Mouse (Mus musculus) forebrain, embryonic 16.5 days (tissue): ENCODE measurements around the gene Lgr6. TPM values are rescaled to one million over a fixed set of nuclear protein-coding genes. Genes with fewer than 3 reads are reported as not detected.

ENCODE experiments used
- ATAC-seq: fragments of 200-750 bp; cut with Nextera tagmentation; 2 replicates; pipeline ENCODE4 v1.8.0; 2017; ENCODE audit warnings: mild to moderate bottlenecking, moderate library complexity
- H3K27ac ChIP-seq: fragments of 300-500 bp; sonication (generic); 2 replicates; pipeline ENCODE4 v1.5.1; 2014; ENCODE audit warnings: low read length, control low read depth
- H3K27me3 ChIP-seq: fragments of 300-500 bp; sonication (generic); replicated peaks from 2 replicates; pipeline ENCODE4 v1.6.1; 2014; ENCODE audit warnings: low read length; ENCODE audit not compliant: control insufficient read depth, insufficient read depth
- H3K36me3 ChIP-seq: fragments of 300-500 bp; sonication (generic); 2 replicates; pipeline ENCODE4 v1.6.1; 2014; ENCODE audit not compliant: control insufficient read depth, insufficient read depth
- H3K4me1 ChIP-seq: fragments of 300-500 bp; sonication (generic); replicated peaks from 2 replicates; pipeline ENCODE4 v1.6.1; 2014; ENCODE audit warnings: low read length; ENCODE audit not compliant: control insufficient read depth, insufficient read depth
- H3K4me2 ChIP-seq: fragments of 300-500 bp; sonication (generic); 2 replicates; pipeline ENCODE4 v1.6.1; 2014; ENCODE audit warnings: mild to moderate bottlenecking, low read length, control low read depth
- H3K4me3 ChIP-seq: fragments of 300-500 bp; sonication (generic); replicated peaks from 2 replicates; pipeline ENCODE4 v1.5.1; 2014; ENCODE audit warnings: mild to moderate bottlenecking, low read length, control low read depth
- H3K9ac ChIP-seq: fragments of 300-500 bp; sonication (generic); replicated peaks from 2 replicates; pipeline ENCODE4 v1.6.1; 2014; ENCODE audit warnings: low read depth, low read length, control low read depth
- H3K9me3 ChIP-seq: fragments of 300-500 bp; sonication (generic); 2 replicates; pipeline ENCODE4 v1.6.1; 2016; ENCODE audit warnings: low read length; ENCODE audit not compliant: control insufficient read depth
- WGBS: fragments of 180-500 bp; shearing (Covaris S2); extraction: QIAGEN DNeasy Blood & Tissue Kit; methylation state at CpG from one replicate; pipeline ENCODE4 v1.1.7; 2014; 5-methylcytosine and 5-hydroxymethylcytosine counted together
- polyA plus RNA-seq: library from polyadenylated mRNA; unstranded; fragments of >200 nt; fragmentation: Nextera tagmentation; extraction: Ambion mirVana; gene quantifications from 2 replicates; pipeline ENCODE4 v1.2.1, GENCODE M21; 2015

Gene Lgr6
- polyA plus RNA-seq, 1 experiment from 2014 or later = 0.60 TPM

- no peak overlapping the region for H3K9ac ChIP-seq
- H3K36me3 ChIP-seq = no peaks in the 10 kb centered on the region
- peaks cover 14% of the 10 kb centered on the region for H3K27me3 ChIP-seq
- peaks cover 8% of the 10 kb centered on the region for H3K4me1 ChIP-seq
- ATAC-seq = no peak
- no peak overlapping the region for H3K27ac ChIP-seq
- no peak overlapping the region for H3K4me3 ChIP-seq
- WGBS = 19% methylated on average over 6 of the region's 6 CpGs
- no peak overlapping the region for H3K4me2 ChIP-seq
- no peaks in the 10 kb centered on the region for H3K9me3 ChIP-seq
Observed at GRCm38 (mm10) chr1:135110075-135110474, 5.0 kb upstream of the Lgr6 start.

GRCm38 (mm10) chr1:135108611-135109010 is 3.5 kb upstream of the Lgr6 start:
- no peaks in the 10 kb centered on the region for H3K36me3 ChIP-seq
- peaks cover 28% of the 10 kb centered on the region for H3K27me3 ChIP-seq
- 40% methylated on average over 6 of the region's 6 CpGs for WGBS
- no peak overlapping the region for H3K27ac ChIP-seq
- H3K9ac ChIP-seq = no peak overlapping the region
- H3K4me2 ChIP-seq = no peak overlapping the region
- no peak for ATAC-seq
- H3K4me3 ChIP-seq = no peak overlapping the region
- H3K9me3 ChIP-seq = no peaks in the 10 kb centered on the region
- H3K4me1 ChIP-seq = peaks cover 11% of the 10 kb centered on the region

GRCm38 (mm10) chr1:135105951-135106350 is 875 bp upstream of the Lgr6 start:
- 0% methylated on average over 8 of the region's 8 CpGs for WGBS
- Histone ChIP-seq H3K4me3 (no peak overlapping the region), H3K9me3 (no peaks in the 10 kb centered on the region), H3K4me1 (peaks cover 11% of the 10 kb centered on the region), H3K27me3 (peaks cover 29% of the 10 kb centered on the region), H3K9ac (no peak overlapping the region), H3K4me2 (no peak overlapping the region), H3K27ac (no peak overlapping the region), H3K36me3 (no peaks in the 10 kb centered on the region)
- ATAC-seq = no peak

GRCm38 (mm10) chr1:135100400-135100799 is 4.7 kb downstream of the Lgr6 start:
- no peak for ATAC-seq
- Histone ChIP-seq H3K4me3 (no peak overlapping the region), H3K9me3 (no peaks in the 10 kb centered on the region), H3K27ac (no peak overlapping the region), H3K4me1 (peaks cover 10% of the 10 kb centered on the region), H3K4me2 (no peak overlapping the region), H3K9ac (no peak overlapping the region), H3K36me3 (no peaks in the 10 kb centered on the region), H3K27me3 (peaks cover 16% of the 10 kb centered on the region)
- WGBS = 46% methylated on average over 7 of the region's 7 CpGs

- ATAC-seq = no peak
- WGBS = 71% methylated on average over 7 of the region's 7 CpGs
- no peak overlapping the region for H3K27ac ChIP-seq
Observed at GRCm38 (mm10) chr1:135098441-135098840, 6.6 kb downstream of the Lgr6 start.

GRCm38 (mm10) chr1:135097441-135097840 is 7.6 kb downstream of the Lgr6 start:
- Histone ChIP-seq H3K9me3 (no peaks in the 10 kb centered on the region), H3K36me3 (no peaks in the 10 kb centered on the region), H3K4me1 (peaks cover 4% of the 10 kb centered on the region), H3K4me3 (no peak overlapping the region), H3K4me2 (no peak overlapping the region), H3K9ac (no peak overlapping the region), H3K27me3 (no peaks in the 10 kb centered on the region), H3K27ac (no peak overlapping the region)
- 91% methylated on average over 6 of the region's 6 CpGs for WGBS
- no peak for ATAC-seq

More at GRCm38 (mm10) chr1:135098441-135098840, 6.6 kb downstream of the Lgr6 start:
- no peak overlapping the region for H3K9ac ChIP-seq
- peaks cover 4% of the 10 kb centered on the region for H3K4me1 ChIP-seq
- H3K9me3 ChIP-seq = no peaks in the 10 kb centered on the region
- no peaks in the 10 kb centered on the region for H3K36me3 ChIP-seq
- H3K4me2 ChIP-seq = no peak overlapping the region
- no peak overlapping the region for H3K4me3 ChIP-seq
- no peaks in the 10 kb centered on the region for H3K27me3 ChIP-seq

GRCm38 (mm10) chr1:135096312-135096711 is 8.8 kb downstream of the Lgr6 start:
- 61% methylated on average over 11 of the region's 11 CpGs for WGBS
- ATAC-seq = no peak
- peaks cover 4% of the 10 kb centered on the region for H3K4me1 ChIP-seq

GRCm38 (mm10) chr1:135095189-135095588 is 9.9 kb downstream of the Lgr6 start:
- Histone ChIP-seq H3K9me3 (no peaks in the 10 kb centered on the region), H3K27ac (no peak overlapping the region), H3K4me3 (no peak overlapping the region), H3K9ac (no peak overlapping the region), H3K36me3 (no peaks in the 10 kb centered on the region), H3K27me3 (no peaks in the 10 kb centered on the region), H3K4me1 (peaks cover 4% of the 10 kb centered on the region), H3K4me2 (no peak overlapping the region)
- 71% methylated on average over 7 of the region's 7 CpGs for WGBS
- no peak for ATAC-seq

More at GRCm38 (mm10) chr1:135096312-135096711, 8.8 kb downstream of the Lgr6 start:
- Histone ChIP-seq H3K36me3 (no peaks in the 10 kb centered on the region), H3K9ac (no peak overlapping the region), H3K9me3 (no peaks in the 10 kb centered on the region), H3K27ac (no peak overlapping the region), H3K4me2 (no peak overlapping the region), H3K4me3 (no peak overlapping the region), H3K27me3 (no peaks in the 10 kb centered on the region)

GRCm38 (mm10) chr1:135094723-135095122 is 10.4 kb downstream of the Lgr6 start:
- ATAC-seq = no peak
- H3K4me1 ChIP-seq = peaks cover 4% of the 10 kb centered on the region
- H3K36me3 ChIP-seq = no peaks in the 10 kb centered on the region
- no peak overlapping the region for H3K4me2 ChIP-seq
- no peaks in the 10 kb centered on the region for H3K27me3 ChIP-seq
- 77% methylated on average over 7 of the region's 7 CpGs for WGBS
- no peak overlapping the region for H3K9ac ChIP-seq
- no peak overlapping the region for H3K27ac ChIP-seq
- H3K9me3 ChIP-seq = no peaks in the 10 kb centered on the region
- H3K4me3 ChIP-seq = no peak overlapping the region

- no peaks in the 10 kb centered on the region; the same call in 1 of the 2 replicates for H3K27me3 ChIP-seq
- H3K9me3 ChIP-seq = no peaks in the 10 kb centered on the region
- ATAC-seq = no peak
- no peak overlapping the region for H3K9ac ChIP-seq
- no peak overlapping the region for H3K27ac ChIP-seq
- H3K4me3 ChIP-seq = no peak overlapping the region
- 69% methylated on average over 3 of the region's 3 CpGs for WGBS
- H3K4me2 ChIP-seq = no peak overlapping the region
- H3K36me3 ChIP-seq = no peaks in the 10 kb centered on the region
- no peaks in the 10 kb centered on the region for H3K4me1 ChIP-seq
Observed at GRCm38 (mm10) chr1:135090914-135091313, 14.2 kb downstream of the Lgr6 start.
